Mouse (Mus musculus) left cerebral cortex, postnatal 4 days (tissue): ENCODE measurements around the gene Ints5. TPM values are rescaled to one million over a fixed set of nuclear protein-coding genes. Genes with fewer than 3 reads are reported as not detected.
"Not testable (repeated sequence)": the region's sequence is repeated elsewhere in the genome, so short reads cannot be mapped to it uniquely, and the experiment has no call there.

Experiments used
- DNase-seq: peaks from one replicate; pipeline ENCODE4 v3.0.0-alpha.2; 2022
- intact Hi-C: fragments of 180-260 bp; cut with DNase I; formaldehyde crosslinking; loops from one replicate; pipeline ENCODE4 v1.15.1; 2025
- total RNA-seq, 2 experiments: library from RNA; stranded (reverse); gene quantifications; 2 replicates each; pipeline ENCODE4 v1.2.3; 2021

Ints5 gene
- 10 to 100 TPM; 25.3 to 25.6 TPM for total RNA-seq

DNA sequence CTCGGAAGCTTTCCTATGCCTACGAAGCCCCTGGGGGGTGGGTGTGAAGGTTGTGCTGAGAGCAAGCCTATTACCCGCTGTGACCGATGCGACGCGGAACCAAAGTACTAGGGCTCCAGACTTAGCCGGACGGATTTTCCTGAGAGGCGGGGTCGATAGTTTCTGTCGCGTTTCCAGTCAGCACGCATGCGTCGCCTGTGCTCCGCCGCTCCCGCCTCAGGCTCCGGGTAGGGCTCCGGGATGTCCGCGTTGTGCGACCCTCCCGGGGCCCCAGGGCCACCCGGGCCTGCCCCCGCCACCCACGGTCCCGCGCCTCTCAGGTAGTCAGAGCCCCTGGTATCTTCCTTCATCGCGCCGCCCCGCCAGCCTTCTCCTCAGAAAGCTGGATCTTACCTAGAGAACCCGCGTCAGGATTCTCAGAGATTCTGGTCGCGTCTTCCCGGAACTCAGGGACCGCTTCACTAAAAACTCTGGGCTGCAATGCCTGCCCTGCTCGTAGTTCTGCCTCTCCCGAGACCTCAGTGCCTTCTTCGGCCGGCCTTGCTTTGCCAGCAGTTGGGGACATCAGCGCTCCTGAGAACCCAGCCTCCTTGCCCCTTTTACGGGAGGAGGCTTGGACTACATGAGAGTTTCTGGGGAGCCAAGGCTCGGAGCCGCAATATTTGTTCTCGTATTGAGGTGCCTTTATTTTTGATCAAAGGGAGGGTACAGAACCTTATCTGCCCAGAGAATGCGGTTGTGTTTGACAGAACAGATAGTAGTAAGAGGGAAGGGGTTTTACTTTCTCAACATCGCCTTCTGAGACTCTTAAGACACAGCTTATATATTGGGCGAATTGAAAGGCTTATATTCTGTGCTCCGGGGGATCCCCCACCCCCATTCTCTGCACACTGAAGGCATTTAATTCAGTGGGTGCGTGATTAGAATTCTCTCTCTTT lies at the start of gene Ints5:
Ints5 (plus strand) TSS at position 177 of the 938 bp plus-strand sequence.
- intact Hi-C loops: no loop called here
- peak; percentile 81 for DNase-seq

DNA sequence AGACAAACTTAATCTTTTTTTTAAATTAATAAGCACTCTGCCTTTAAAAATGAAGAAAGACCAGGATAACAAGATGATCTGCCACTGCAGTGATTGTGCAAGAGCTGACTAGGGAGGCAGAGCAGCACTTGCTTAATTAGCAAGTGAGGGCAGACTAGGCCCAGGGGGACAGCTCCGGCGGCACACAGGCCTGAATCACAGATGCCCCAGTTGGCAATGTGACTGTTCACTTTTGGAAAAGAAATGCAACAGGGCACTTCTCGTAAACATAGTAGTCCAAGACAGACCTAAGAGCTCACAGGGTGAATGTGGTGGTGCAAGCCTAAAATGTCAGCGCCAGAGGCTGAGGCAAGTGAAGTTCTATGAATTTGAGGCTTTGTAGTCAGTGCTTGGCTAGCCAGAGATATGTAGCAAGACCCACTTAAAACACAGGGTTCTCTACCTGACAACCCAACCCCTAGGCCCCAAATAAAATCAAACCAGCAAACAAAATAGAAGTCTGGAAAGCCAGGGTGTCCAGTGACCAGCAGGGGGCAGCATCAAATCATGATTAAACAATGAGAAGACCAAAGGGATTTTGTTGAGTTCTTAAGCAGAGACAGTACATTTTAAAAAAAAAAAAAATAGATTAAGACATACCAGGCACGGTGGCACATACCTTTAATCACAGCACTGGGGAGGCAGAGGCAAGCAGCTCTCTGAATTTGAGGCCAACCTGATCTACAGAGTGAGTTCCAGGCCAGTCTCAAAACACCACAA lies 48.3 kb upstream of the Ints5 start:
- intact Hi-C loops: no loop called here
- DNase-seq: peak; percentile 80

DNA sequence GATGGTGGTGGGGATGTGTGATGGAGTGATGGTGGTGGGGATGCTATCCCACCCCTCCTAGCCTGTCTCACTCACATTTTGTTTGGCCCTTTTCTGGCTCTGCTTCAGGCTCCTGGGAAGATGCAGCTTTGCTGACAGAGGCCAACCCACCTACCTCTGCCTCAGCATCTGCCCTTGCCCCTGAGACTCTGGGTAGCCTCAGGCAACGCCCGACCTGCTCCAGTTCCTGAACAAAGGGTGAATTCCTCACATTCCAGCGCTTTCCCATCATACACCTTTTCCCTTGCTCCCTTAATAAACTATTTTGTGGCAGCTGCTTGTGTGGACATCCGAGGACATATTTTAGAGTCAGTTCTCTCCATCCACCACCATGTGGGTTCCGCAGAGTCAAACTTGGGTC lies 44.4 kb upstream of the Ints5 start:
- intact Hi-C loops: no loop called here
- no peak for DNase-seq

DNA sequence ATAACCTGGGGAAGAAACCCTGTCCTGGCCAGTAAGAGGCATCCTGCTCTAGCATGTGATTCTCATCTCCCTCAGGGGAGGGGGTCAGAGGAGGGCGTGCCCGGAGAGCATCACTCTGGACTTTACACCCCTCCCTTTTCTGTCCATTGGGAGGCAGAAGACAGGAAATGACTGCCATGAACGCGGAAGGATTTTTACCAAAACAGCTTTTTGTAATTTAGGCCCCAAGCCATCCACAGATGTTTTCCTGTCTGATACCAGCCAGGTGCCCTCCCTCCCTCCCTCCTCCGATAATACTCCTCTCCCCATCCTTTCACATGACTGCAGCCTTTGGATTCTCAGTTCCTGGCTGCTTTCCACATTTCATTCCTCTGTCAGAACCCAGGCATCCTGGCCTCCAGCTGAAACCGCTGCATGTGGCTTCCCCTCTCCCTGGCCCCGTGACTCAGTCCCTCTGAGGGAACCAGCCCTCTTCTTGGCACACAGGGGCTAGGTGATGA lies 42.4 kb upstream of the Ints5 start, which contains the start of gene Lrrn4cl:
Lrrn4cl (plus strand) TSS at position 367 of the 500 bp plus-strand sequence.
- peak; percentile 30 for DNase-seq
- intact Hi-C loops: no loop called here

DNA sequence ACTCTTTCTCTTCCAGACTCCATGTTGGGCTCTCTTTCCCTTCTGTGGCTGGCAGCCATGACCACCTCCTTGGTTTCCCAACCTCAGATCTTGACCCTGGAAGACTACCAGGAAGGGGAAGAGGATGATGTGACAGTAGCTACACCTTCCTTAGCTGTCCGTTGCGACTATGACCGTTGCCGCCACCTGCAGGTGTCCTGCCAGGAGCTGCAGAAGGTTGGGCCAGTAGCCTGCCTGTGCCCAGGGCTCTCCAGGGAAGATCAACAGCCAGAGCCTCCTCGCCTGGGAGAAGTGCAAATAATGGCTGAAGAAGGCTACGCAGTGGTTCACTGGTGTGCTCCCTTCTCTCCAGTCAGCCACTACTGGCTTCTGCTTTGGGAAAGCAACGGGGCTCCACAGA lies 41.2 kb upstream of the Ints5 start:
- intact Hi-C loops: no loop called here
- DNase-seq: no peak

DNA sequence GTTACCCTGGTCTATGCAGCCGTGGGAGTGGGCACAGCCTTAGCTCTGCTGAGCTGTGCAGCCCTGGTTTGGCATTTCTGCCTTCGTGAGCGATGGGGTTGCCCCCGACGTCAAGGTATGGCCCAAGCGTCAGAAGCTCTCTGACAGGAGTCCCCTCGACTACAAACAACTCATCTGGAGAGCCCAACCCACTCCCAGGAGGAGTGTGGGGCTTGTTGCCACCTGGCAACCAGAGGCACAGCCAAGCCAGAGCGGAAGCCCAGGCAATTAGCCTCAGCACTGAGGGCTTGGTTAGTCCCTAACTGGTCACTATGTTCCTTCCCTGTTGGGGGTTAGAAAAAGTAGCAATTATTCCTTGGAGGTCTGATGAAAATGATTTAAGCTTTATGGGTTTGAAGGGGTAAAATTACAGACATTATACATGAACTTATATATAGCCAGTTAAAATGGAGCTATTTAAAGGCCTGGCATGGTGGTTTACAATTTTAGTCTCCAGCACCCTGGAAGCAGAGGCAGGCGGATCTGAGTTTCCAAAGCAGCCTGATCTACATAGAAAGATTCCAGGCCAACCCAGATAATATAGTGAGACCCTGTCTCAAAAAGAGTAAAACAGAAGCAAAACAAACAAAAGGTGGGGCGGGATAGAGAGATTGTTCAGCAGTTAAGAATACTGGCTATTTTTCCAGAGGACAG lies 40.4 kb upstream of the Ints5 start:
- intact Hi-C loops: no loop called here
- no peak for DNase-seq

DNA sequence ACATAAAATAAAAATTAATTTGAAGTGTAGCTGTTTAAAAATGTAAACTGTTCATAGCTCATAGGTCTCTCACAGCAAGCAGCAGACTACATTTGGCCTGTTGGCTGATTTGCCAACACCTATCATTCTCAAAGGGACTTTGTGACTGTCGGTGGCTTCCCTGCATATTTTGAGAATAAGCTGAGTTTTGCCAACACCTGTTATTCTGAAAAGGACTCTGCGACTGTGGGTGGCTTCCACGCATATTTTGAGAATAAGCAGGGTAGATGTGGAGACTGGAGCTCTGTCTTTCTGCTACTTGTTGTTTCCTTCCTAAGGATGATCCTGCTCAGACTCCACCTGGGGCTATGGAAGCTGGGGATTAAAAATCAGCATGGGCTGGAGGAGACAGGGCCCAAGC lies 39.7 kb upstream of the Ints5 start:
- no peak for DNase-seq
- intact Hi-C loops: no loop called here

DNA sequence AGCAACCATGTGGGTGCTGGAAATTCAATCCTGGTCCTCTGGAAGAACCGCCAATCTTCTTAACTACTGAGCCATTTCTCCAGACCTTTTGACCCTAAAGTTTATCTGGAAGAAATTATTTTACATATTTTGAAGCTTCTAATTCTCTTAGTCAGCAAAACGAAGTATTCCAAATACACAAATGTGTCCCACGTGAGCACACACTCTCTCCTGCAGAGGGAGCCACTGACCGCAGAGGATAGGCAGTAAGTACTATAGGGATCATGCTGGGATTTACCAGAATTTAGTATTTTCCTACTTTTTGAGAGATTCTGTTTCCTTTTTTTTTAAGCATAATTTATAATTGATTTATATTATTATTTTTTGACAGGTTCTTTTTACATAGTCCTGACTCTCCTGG lies 35.1 kb upstream of the Ints5 start:
- peak; percentile 46 for DNase-seq
- intact Hi-C loops: loop anchor here (2.0 kb wide), 1 partner anchor 253 kb away; no protein-coding TSS in a partner anchor

DNA sequence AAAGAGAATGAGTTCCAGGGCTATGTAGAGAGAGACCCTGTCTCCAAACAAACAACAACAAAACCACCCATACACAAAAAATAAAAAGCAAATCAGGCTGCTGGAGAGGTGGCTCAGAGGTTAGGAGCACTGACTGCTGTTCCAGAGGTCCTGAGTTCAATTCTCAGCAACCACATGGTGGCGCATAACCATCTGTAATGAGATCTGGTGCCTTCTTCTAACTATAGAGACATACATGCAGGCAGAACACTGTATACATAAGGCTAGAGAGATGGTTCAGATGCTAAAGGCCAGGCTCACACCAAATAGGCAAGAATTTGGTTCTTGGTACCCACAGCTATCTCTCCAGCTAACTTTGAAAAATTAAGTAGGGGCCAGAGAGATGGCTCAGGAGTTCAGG lies 33.8 kb upstream of the Ints5 start:
- intact Hi-C loops: no loop called here
- DNase-seq: no peak

DNA sequence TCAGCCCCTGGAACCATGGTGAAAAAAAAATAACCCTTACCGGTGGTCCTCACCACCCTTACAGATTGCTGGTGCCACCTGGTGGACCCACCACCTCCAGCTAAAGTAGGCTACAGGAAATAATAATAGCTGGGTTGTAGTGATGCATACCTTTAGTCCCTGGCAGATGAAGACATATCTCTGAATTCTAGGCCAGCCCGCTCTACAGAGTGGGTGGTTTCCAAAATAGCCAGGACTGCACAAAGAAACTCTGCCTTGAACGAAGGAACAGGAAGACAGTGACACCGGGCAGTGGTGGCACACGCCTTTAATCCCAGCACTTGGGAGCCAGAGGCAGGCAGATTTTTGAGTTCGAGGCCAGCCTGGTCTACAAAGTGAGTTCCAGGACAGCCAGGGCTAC lies 28.5 kb upstream of the Ints5 start:
- no peak for DNase-seq
- intact Hi-C loops: no loop called here

DNA sequence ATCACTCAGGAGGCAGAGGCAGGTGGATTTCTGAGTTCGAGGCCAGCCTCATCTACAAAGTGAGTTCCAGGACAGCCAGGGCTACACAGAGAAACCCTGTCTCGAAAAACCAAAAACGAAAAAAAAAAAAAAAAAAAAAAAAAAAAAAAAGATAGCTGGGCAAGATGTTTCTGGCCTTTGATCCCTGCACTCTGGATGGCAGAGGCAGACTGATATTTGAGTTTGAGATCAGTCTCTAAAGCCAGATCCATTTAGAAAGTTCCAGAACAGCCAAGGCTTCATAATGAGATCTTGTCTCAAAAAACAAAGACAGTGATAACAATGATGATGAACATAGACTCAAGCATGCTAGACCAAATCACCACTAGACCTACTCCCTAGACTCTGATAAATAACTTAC lies 22.4 kb upstream of the Ints5 start:
- DNase-seq, intact Hi-C loops: not testable (repeated sequence)

DNA sequence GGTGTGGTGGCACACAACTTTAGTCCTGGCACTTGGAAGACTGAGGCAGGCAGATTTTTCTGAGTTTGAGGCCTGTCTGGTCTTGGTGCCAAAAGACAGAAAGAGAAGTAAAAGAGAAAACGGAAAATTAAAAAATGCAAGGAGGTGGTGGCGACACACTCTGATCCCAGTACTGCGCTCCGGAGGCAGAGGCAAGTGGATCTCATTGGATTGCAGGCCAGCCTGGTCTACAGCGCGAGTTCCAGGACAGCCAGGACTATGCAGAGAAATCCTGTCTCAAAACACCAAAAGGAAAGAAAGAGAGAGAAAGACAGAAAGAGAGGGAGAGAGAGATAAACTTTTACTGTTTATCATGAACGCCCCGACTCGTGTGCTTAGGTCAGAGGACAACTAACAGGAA lies 22.0 kb upstream of the Ints5 start:
- intact Hi-C loops: no loop called here
- DNase-seq: no peak

DNA sequence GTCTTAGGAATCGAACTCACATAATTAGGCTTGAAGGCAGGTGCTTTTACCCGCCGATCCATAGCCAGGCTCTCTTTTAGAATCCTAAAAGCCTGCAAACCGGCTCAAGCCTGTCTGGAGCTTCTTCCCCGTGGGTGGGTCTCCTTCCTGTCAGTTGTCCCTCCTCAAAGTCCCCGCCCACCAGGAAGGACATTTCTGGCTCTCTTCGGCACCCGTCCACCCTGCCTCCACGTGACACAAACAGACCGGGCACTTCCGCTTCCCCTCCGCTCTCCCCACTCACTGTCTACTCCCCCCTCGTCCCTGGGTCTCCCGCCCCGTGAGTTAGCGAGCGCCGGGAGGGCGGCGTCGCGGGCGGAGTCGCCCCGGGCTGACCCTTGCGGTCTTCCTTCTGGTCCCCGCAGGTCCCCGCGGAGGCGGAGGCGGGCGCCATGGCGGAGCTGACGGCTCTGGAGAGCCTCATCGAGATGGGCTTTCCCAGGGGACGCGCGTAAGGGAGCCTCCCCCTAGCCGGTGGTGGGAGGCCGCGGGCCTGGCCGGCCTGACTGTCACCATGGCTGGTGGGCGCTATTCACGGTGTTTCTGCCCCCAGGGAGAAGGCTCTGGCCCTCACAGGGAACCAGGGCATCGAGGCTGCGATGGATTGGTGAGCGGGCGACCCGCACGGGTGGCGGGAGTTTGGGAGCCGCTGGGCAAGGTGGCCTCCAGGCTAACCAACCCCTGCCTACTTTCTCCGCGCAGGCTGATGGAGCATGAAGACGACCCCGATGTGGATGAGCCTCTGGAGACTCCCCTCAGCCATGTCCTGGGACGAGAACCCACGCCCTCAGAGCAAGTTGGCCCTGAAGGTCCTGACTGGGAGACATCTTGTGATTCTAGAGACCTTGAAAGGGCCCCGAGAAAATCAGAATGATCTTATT lies 21.3 kb upstream of the Ints5 start, which contains the start of gene Ubxn1:
Ubxn1 (plus strand) TSS at position 230 of the 920 bp plus-strand sequence.
- intact Hi-C loops: no loop called here
- DNase-seq: peak; percentile 98

DNA sequence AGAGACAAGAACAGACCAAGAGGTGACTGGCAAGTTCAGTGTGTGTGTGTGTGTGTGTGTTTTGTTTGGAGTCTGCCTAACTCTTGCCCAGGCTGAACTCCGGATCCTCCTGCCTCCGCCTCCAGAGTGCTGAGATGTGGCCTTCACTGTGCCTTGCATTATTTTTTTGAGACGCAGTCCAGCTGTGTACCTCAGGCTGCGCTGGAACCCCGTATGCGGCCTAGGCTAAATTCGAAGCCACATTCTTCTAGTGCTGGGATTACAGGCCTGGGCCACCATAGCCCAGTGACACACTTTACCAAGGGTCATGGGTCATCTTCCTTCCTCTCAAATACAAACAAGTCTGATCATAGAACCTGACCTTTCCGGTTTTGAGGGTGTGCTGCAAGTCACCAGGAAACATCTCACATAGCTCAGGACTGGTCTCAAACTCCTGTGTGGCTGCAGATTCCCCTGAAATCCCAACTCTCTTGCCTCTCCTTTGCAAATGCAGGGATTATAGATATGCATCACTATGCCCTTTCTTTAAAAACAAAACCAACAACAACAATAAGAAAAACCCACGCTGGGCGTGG lies 20.5 kb upstream of the Ints5 start:
- DNase-seq: no peak
- intact Hi-C loops: no loop called here

DNA sequence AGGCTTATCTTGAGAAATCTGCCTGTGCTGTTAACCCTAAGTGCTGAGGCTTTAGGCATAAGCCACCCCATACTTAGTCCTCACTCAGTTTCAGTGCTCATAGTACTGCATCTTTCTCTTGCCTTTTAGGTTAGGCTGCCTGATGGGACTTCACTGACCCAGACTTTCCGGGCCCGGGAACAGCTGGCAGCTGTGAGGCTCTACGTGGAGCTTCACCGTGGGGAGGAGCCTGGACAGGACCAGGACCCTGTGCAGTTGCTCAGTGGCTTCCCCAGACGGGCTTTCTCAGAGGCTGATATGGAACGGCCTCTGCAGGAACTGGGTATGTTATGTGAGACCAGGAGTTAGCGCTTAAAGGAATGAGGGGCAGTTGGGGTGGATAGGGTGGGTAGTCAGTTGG lies 17.8 kb upstream of the Ints5 start:
- intact Hi-C loops: no loop called here
- no peak for DNase-seq

DNA sequence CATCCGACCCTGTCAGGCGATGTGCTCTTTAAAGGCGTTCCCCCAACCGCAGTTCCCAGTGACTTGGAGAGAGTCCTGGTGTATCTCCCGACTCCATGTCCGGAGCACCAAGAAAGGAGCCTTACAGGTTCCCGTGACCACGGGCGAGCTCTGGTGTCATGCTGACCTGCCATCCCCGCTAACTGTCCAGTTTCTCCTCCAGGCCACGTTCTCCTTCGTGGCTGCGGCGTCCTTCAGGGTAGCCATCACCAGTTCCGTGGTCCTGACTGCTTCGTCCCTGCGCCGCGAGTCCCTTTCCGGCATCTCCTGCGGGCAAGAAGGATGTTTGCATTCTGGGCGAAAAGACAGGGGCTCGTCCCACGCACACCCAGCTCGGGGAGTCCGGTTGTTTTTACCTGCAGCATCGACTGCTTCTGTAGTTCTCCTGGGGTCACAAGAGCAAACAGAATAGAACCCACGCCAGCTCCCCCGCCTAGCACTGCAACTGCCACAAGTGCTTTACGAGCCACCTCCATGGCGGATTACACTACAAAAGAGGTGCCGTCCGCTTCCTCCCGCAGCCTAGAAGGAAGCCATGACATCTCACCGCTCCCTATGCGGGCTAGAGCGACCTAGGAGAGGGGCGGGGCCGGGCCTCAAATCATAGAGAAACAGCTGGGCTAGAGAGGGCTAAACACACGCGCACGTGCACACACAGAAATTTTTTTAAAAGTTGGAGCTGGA lies 12.3 kb upstream of the Ints5 start, which contains the start of gene Uqcc3:
Uqcc3 (minus strand) TSS at position 613 of the 723 bp plus-strand sequence.
- peak; percentile 89 for DNase-seq
- intact Hi-C loops: no loop called here

DNA sequence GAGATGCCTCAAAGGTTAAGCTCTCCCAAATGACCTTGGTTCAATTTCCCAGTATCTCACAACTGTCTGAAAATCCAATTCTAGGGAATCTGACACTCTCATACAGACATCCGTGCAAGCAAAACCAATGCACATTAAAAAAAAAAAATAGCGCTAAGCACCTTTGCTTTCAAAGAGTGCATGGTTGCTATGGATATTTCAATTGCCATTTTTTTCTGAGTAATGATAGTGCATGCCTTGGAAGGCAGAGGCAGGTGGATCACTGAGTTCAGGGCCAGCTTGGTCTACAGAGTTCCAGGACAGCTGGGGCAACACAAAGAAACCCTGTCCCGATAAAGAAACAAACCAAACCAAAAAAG lies 11.8 kb upstream of the Ints5 start:
- intact Hi-C loops: no loop called here

DNA sequence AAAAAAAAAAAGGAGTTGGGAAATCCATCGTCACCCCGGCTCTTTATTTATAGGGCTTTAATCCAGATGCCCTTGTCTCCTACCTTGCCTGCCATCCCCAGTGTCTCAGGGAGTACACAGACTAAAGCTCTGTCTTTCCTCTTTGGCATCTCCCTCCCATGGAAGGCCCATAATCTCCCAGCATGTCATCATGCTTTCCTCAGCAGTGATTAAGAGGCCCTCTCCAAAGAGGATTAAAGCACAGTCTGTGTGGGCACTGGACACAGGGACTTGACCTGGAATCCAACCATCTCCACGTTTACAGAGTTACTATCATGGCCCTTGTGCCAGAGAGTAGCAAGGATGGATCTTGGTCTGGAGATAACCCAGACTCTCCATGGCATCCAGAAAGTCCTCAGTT lies 9.2 kb upstream of the Ints5 start, which contains the start of the genes Lbhd1 and Gm49403:
Lbhd1 (plus strand) TSS at position 117 of the 400 bp plus-strand sequence.
Gm49403 (plus strand) TSS at position 315 of the 400 bp plus-strand sequence.
- intact Hi-C loops: no loop called here
- DNase-seq: no peak

More for the DNA sequence above, 11.8 kb upstream of the Ints5 start:
- DNase-seq: no peak
